Comparison of ENCODE assay signal across 8 mouse cellular contexts in genomic region chr7:19628536-19629360, GRCm38 (mm10). TPM values are rescaled to one million over a fixed set of nuclear protein-coding genes. Genes with fewer than 3 reads are reported as not detected.
A peak's percentile ranks its signal among the peaks of the same experiment; 100 is the strongest.
DNase-seq lines count a peak whose midpoint lies in the region; ATAC-seq and TF ChIP-seq lines count a peak whose summit lies in the region.

No protein-coding gene starts in this region.

- peak overlapping the region; percentile 77 for H3K27ac ChIP-seq in hindbrain, embryonic 13.5 days

- peak; percentile 96 for DNase-seq in Patski (ENCODE audit: low read depth, low spot score)
- DNase-seq in cerebellum, postnatal 14 days: peak; percentile 84 to 85
- peak; percentile 82 to 87 for DNase-seq in frontal cortex, postnatal 14 days (ENCODE audit: low spot score in 2 of 2)
- peak; percentile 64 to 74 for DNase-seq in layer of hippocampus, postnatal 25 days (ENCODE audit: extremely low spot score in 1 of 2, low spot score in 1 of 2)
- peak; percentile 99 for DNase-seq in lung, postnatal 25 days (ENCODE audit: low spot score)
- DNase-seq in retina, embryonic 14.5 days (ENCODE audit: low spot score): peak; percentile 95
- DNase-seq in thymus, postnatal 4 days: peak; percentile 99

- H3K9me3 ChIP-seq in hindbrain, embryonic 13.5 days: no peaks in the 10 kb centered on the region

- CTCF ChIA-PET in Patski (lab: Charles Lee): no interaction called here

- peaks cover 10% of the 10 kb centered on the region for H3K4me1 ChIP-seq in hindbrain, embryonic 13.5 days (replicated peaks)

- H3K27me3 ChIP-seq in Patski: no peaks in the 10 kb centered on the region
- no peaks in the 10 kb centered on the region for H3K27me3 ChIP-seq in hindbrain, embryonic 13.5 days

- H3K36me3 ChIP-seq in hindbrain, embryonic 13.5 days: peaks cover 20% of the 10 kb centered on the region

- under 1% methylated on average over 52 of the region's 57 CpGs for WGBS in hindbrain, embryonic 13.5 days

- POLR2A ChIA-PET in Patski (lab: Charles Lee): interaction anchor here (1.3 kb wide), 2 partner anchors 13 to 35 kb away, joined by 3 read pairs; partner anchors contain the start of gene Clptm1

- peak overlapping the region; percentile 76 for H3K4me3 ChIP-seq in hindbrain, embryonic 13.5 days

- no peak for TF ChIP-seq CTCF in Patski (IDR thresholded peaks at IDR 0.05)

- peak overlapping the region; percentile 89 for H3K4me2 ChIP-seq in hindbrain, embryonic 13.5 days

- H3K9ac ChIP-seq in hindbrain, embryonic 13.5 days: peak overlapping the region; percentile 67

- peak; percentile 91 for ATAC-seq in Patski
- ATAC-seq in hindbrain, embryonic 13.5 days (ENCODE audit: low FRiP score): peak; percentile 88

- in situ Hi-C loops in Patski (cut with MboI; ENCODE audit: low pct_unique_long_range_greater_than_20kb): no loop called here

RNA-seq across cellular contexts. Expression of gene Relb, which starts 0.5 kb away (rescaled TPM):
- polyA plus RNA-seq in Patski (2021): 24.5 TPM
- 4.9 and 5.4 TPM in 2 replicates for polyA plus RNA-seq in hindbrain, embryonic 13.5 days (2015; fragmentation: Nextera tagmentation; extraction: Ambion mirVana)
- total RNA-seq in layer of hippocampus, postnatal 25 days (2021): 10 to 100 TPM in 1 of 2 experiments, 1 to 10 TPM in 1; 9.4 to 10.4 TPM

RNA-seq across cellular contexts. Expression of gene Clasrp, which starts 24.5 kb away (rescaled TPM):
- 50.7 TPM for polyA plus RNA-seq in Patski (2021)
- 54.2 and 60.5 TPM in 2 replicates for polyA plus RNA-seq in hindbrain, embryonic 13.5 days (2015; fragmentation: Nextera tagmentation; extraction: Ambion mirVana)
- total RNA-seq in layer of hippocampus, postnatal 25 days (2021): 10 to 100 TPM; 70.6 to 94.5 TPM

RNA-seq across cellular contexts. Expression of gene Clptm1, which starts 36.1 kb away (rescaled TPM):
- polyA plus RNA-seq in Patski (2021): 154 TPM
- polyA plus RNA-seq in hindbrain, embryonic 13.5 days (2015; fragmentation: Nextera tagmentation; extraction: Ambion mirVana): 108 and 109 TPM in 2 replicates
- 100 to 1,000 TPM; 148 TPM for total RNA-seq in layer of hippocampus, postnatal 25 days (2021)

RNA-seq across cellular contexts. Expression of gene Apoc2, which starts 49.0 kb away (rescaled TPM):
- not detected for polyA plus RNA-seq in Patski (2021)
- polyA plus RNA-seq in hindbrain, embryonic 13.5 days (2015; fragmentation: Nextera tagmentation; extraction: Ambion mirVana): 0.56 TPM in 1 of 2 replicates, not detected in the other
- not detected for total RNA-seq in layer of hippocampus, postnatal 25 days (2021)

RNA-seq across cellular contexts. Expression of gene Gemin7, which starts 51.4 kb away (rescaled TPM):
- polyA plus RNA-seq in Patski (2021): 89.6 TPM
- polyA plus RNA-seq in hindbrain, embryonic 13.5 days (2015; fragmentation: Nextera tagmentation; extraction: Ambion mirVana): 139 and 144 TPM in 2 replicates
- total RNA-seq in layer of hippocampus, postnatal 25 days (2021): 10 to 100 TPM; 38.0 to 40.7 TPM

Comparison
In these comparisons a context has a peak if more than half of its experiments do, and no peak if none do; other contexts are left out.
1. Peak in every context shown above with its lines: DNase-seq, ATAC-seq, H3K4me3 ChIP-seq and H3K27ac ChIP-seq.